Mouse (Mus musculus): ENCODE data around the gene Ctsg. TPM values are rescaled to one million over a fixed set of nuclear protein-coding genes. Genes with fewer than 3 reads are reported as not detected.
"Not testable (repeated sequence)": the region's sequence is repeated elsewhere in the genome, so short reads cannot be mapped to it uniquely, and the experiment has no call there.

Gene Ctsg
- 0.31 TPM in 1 of 2 replicates, not detected in the other for polyA plus RNA-seq (2015; fragmentation: Nextera tagmentation; extraction: Ambion mirVana)

GRCm38 (mm10) chr14:56102386-56102785 lies at the start of gene Ctsg:
Ctsg (minus strand) TSS chr14:56102574.
- no peak for ATAC-seq

GRCm38 (mm10) chr14:56133675-56134074 lies 31.3 kb upstream of the Ctsg start:
- not testable (repeated sequence) for H3K9me3 ChIP-seq (ENCODE audit: control insufficient read depth, low read length); H3K4me2 ChIP-seq (ENCODE audit: low read length); H3K4me3 ChIP-seq (ENCODE audit: low read length); H3K27me3 ChIP-seq (replicated peaks; ENCODE audit: control insufficient read depth, insufficient read depth, low read length); H3K27ac ChIP-seq (ENCODE audit: low read depth, low read length); H3K9ac ChIP-seq (ENCODE audit: low read depth, low read length); H3K36me3 ChIP-seq (ENCODE audit: control insufficient read depth, insufficient read depth, low read length); H3K4me1 ChIP-seq (ENCODE audit: control insufficient read depth, insufficient read depth, low read depth, low read length)
- peak; percentile 27; the same call in 1 of the 2 replicates for ATAC-seq
- WGBS: 78% methylated on average over 1 of the region's 1 CpGs

More at GRCm38 (mm10) chr14:56102386-56102785, at the start of gene Ctsg:
- Histone ChIP-seq H3K27ac (ENCODE audit: low read depth, low read length) (no peak within 1 kb of the TSS), H3K4me1 (ENCODE audit: control insufficient read depth, insufficient read depth, low read depth, low read length) (no peaks in the 10 kb centered on the region), H3K36me3 (ENCODE audit: control insufficient read depth, insufficient read depth, low read length) (no peaks in the 10 kb centered on the region), H3K4me2 (ENCODE audit: low read length) (no peak within 1 kb of the TSS), H3K9me3 (ENCODE audit: control insufficient read depth, low read length) (no peaks in the 10 kb centered on the region), H3K4me3 (ENCODE audit: low read length) (no peak within 1 kb of the TSS), H3K27me3 (replicated peaks; ENCODE audit: control insufficient read depth, insufficient read depth, low read length) (no peaks in the 10 kb centered on the region), H3K9ac (ENCODE audit: low read depth, low read length) (no peak within 1 kb of the TSS)
- WGBS: 84% methylated on average over 10 of the region's 10 CpGs

- ATAC-seq; H3K4me3 ChIP-seq (ENCODE audit: low read length); H3K4me2 ChIP-seq (ENCODE audit: low read length); H3K9ac ChIP-seq (ENCODE audit: low read depth, low read length); H3K27ac ChIP-seq (ENCODE audit: low read depth, low read length); H3K27me3 ChIP-seq (replicated peaks; ENCODE audit: control insufficient read depth, insufficient read depth, low read length); H3K36me3 ChIP-seq (ENCODE audit: control insufficient read depth, insufficient read depth, low read length); H3K4me1 ChIP-seq (ENCODE audit: control insufficient read depth, insufficient read depth, low read depth, low read length); H3K9me3 ChIP-seq (ENCODE audit: control insufficient read depth, low read length): not testable (repeated sequence)
- 83% methylated on average over 2 of the region's 2 CpGs for WGBS
These were observed 30.1 kb upstream of the Ctsg start, which contains the start of gene Gzmd for GRCm38 (mm10) chr14:56132508-56132907. Gzmd (minus strand) TSS chr14:56132608.

GRCm38 (mm10) chr14:56128341-56128740 lies 26.0 kb upstream of the Ctsg start:
- H3K9me3 ChIP-seq (ENCODE audit: control insufficient read depth, low read length): no peaks in the 10 kb centered on the region
- no peak overlapping the region for H3K4me2 ChIP-seq (ENCODE audit: low read length)
- no peaks in the 10 kb centered on the region for H3K27me3 ChIP-seq (replicated peaks; ENCODE audit: control insufficient read depth, insufficient read depth, low read length)
- H3K27ac ChIP-seq (ENCODE audit: low read depth, low read length): no peak overlapping the region
- H3K4me1 ChIP-seq (ENCODE audit: control insufficient read depth, insufficient read depth, low read depth, low read length): no peaks in the 10 kb centered on the region
- no peak overlapping the region for H3K9ac ChIP-seq (ENCODE audit: low read depth, low read length)
- 51% methylated on average over 3 of the region's 3 CpGs for WGBS
- no peak overlapping the region for H3K4me3 ChIP-seq (ENCODE audit: low read length)
- ATAC-seq: no peak
- H3K36me3 ChIP-seq (ENCODE audit: control insufficient read depth, insufficient read depth, low read length): no peaks in the 10 kb centered on the region

GRCm38 (mm10) chr14:56123516-56123915 lies 21.1 kb upstream of the Ctsg start:
- Histone ChIP-seq H3K9ac (ENCODE audit: low read depth, low read length) (no peak overlapping the region), H3K36me3 (ENCODE audit: control insufficient read depth, insufficient read depth, low read length) (no peaks in the 10 kb centered on the region), H3K4me1 (ENCODE audit: control insufficient read depth, insufficient read depth, low read depth, low read length) (no peaks in the 10 kb centered on the region), H3K4me3 (ENCODE audit: low read length) (no peak overlapping the region), H3K27me3 (replicated peaks; ENCODE audit: control insufficient read depth, insufficient read depth, low read length) (no peaks in the 10 kb centered on the region), H3K27ac (ENCODE audit: low read depth, low read length) (no peak overlapping the region), H3K9me3 (ENCODE audit: control insufficient read depth, low read length) (no peaks in the 10 kb centered on the region), H3K4me2 (ENCODE audit: low read length) (no peak overlapping the region)
- WGBS: 64% methylated on average over 3 of the region's 3 CpGs
- no peak for ATAC-seq

GRCm38 (mm10) chr14:56120525-56120924 lies 18.2 kb upstream of the Ctsg start, which contains the start of gene Gzme:
Gzme (minus strand) TSS chr14:56120625.
- H3K27me3 ChIP-seq (replicated peaks; ENCODE audit: control insufficient read depth, insufficient read depth, low read length): no peaks in the 10 kb centered on the region
- H3K9me3 ChIP-seq (ENCODE audit: control insufficient read depth, low read length): no peaks in the 10 kb centered on the region
- no peaks in the 10 kb centered on the region for H3K4me1 ChIP-seq (ENCODE audit: control insufficient read depth, insufficient read depth, low read depth, low read length)
- H3K4me3 ChIP-seq (ENCODE audit: low read length): no peak within 1 kb of the TSS
- no peak within 1 kb of the TSS for H3K9ac ChIP-seq (ENCODE audit: low read depth, low read length)
- no peaks in the 10 kb centered on the region for H3K36me3 ChIP-seq (ENCODE audit: control insufficient read depth, insufficient read depth, low read length)
- no peak within 1 kb of the TSS for H3K4me2 ChIP-seq (ENCODE audit: low read length)
- no peak for ATAC-seq
- H3K27ac ChIP-seq (ENCODE audit: low read depth, low read length): no peak within 1 kb of the TSS

GRCm38 (mm10) chr14:56115531-56116310 lies 13.3 kb upstream of the Ctsg start:
- 94% methylated on average over 33 of the region's 33 CpGs for WGBS

GRCm38 (mm10) chr14:56105447-56106180 lies 3.2 kb upstream of the Ctsg start:
- WGBS: 83% methylated on average over 13 of the region's 13 CpGs
- Histone ChIP-seq H3K9ac (ENCODE audit: low read depth, low read length) (no peak overlapping the region), H3K4me1 (ENCODE audit: control insufficient read depth, insufficient read depth, low read depth, low read length) (no peaks in the 10 kb centered on the region), H3K27ac (ENCODE audit: low read depth, low read length) (no peak overlapping the region), H3K36me3 (ENCODE audit: control insufficient read depth, insufficient read depth, low read length) (no peaks in the 10 kb centered on the region), H3K27me3 (replicated peaks; ENCODE audit: control insufficient read depth, insufficient read depth, low read length) (no peaks in the 10 kb centered on the region), H3K9me3 (ENCODE audit: control insufficient read depth, low read length) (no peaks in the 10 kb centered on the region), H3K4me2 (ENCODE audit: low read length) (no peak overlapping the region), H3K4me3 (ENCODE audit: low read length) (no peak overlapping the region)
- no peak for ATAC-seq

More at GRCm38 (mm10) chr14:56115531-56116310, 13.3 kb upstream of the Ctsg start:
- not testable (repeated sequence) for H3K4me3 ChIP-seq (ENCODE audit: low read length); H3K9me3 ChIP-seq (ENCODE audit: control insufficient read depth, low read length); H3K9ac ChIP-seq (ENCODE audit: low read depth, low read length); H3K4me1 ChIP-seq (ENCODE audit: control insufficient read depth, insufficient read depth, low read depth, low read length); ATAC-seq; H3K36me3 ChIP-seq (ENCODE audit: control insufficient read depth, insufficient read depth, low read length); H3K4me2 ChIP-seq (ENCODE audit: low read length); H3K27me3 ChIP-seq (replicated peaks; ENCODE audit: control insufficient read depth, insufficient read depth, low read length); H3K27ac ChIP-seq (ENCODE audit: low read depth, low read length)

GRCm38 (mm10) chr14:56105016-56105415 lies 2.6 kb upstream of the Ctsg start:
- WGBS: 94% methylated on average over 5 of the region's 5 CpGs
- no peak overlapping the region for H3K4me3 ChIP-seq (ENCODE audit: low read length)
- H3K27me3 ChIP-seq (replicated peaks; ENCODE audit: control insufficient read depth, insufficient read depth, low read length): no peaks in the 10 kb centered on the region
- no peaks in the 10 kb centered on the region for H3K36me3 ChIP-seq (ENCODE audit: control insufficient read depth, insufficient read depth, low read length)
- H3K4me1 ChIP-seq (ENCODE audit: control insufficient read depth, insufficient read depth, low read depth, low read length): no peaks in the 10 kb centered on the region
- no peak overlapping the region for H3K4me2 ChIP-seq (ENCODE audit: low read length)
- H3K9me3 ChIP-seq (ENCODE audit: control insufficient read depth, low read length): no peaks in the 10 kb centered on the region
- no peak overlapping the region for H3K27ac ChIP-seq (ENCODE audit: low read depth, low read length)
- H3K9ac ChIP-seq (ENCODE audit: low read depth, low read length): no peak overlapping the region
- ATAC-seq: no peak

All from hindbrain, embryonic 16.5 days (tissue).